Mouse (Mus musculus) gastrocnemius, adult 18-20 months (tissue): ENCODE results near the gene Ogfod3. TPM values are rescaled to one million over a fixed set of nuclear protein-coding genes. Genes with fewer than 3 reads are reported as not detected.

Experiments used
- DNase-seq: peaks from one replicate; pipeline ENCODE4 v3.0.0; 2021; ENCODE audit warnings: low spot score
- total RNA-seq, 2 experiments: library from RNA; stranded (reverse); gene quantifications; 2 replicates each; pipeline ENCODE4 v1.2.3; 2021

Gene Ogfod3
- total RNA-seq, 2 experiments from 2014 or later = 12.3 TPM

- DNase-seq = no peak
Observed at GRCm38 (mm10) chr11:121200781-121201180, 3.7 kb downstream of the Ogfod3 start.

DNA sequence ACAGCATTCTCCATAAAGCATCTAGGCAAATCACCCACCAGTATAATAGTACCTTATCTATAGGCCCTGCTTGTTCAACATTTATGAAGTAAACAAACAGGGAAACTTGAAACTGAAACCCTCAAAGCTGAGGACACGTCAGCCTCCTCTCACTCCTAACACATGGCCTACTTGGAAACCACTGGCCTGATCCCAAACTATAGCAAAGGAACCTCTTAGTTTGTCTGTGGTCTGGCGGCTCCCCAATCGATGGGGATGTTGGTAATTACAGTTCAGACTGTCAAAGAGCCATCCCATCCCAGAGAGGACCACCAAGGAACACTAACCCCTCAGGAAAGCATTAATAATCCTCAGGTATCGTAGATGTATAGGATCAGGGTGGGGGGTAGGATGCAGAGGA, 4.7 kb downstream of the Ogfod3 start:
- DNase-seq = no peak

DNA sequence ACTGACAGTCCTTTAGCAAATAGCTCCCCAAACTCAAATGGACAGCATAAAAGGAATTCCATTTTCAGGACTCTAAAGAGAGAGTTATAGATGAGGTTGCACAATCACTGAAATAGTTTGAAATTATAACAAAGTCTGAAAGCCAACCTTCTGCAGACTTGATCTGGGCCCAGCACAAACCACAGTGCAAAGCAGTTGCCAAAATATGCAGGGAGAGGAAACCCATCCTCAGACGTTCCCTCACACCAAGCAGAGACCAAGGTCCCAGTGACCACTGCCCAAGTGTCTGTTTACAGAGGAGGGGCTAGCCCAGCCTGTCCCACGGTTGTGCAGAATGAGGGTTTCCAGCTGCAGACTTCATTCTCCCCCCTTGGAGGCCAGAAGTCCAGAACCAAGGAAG, 5.9 kb downstream of the Ogfod3 start:
- no peak for DNase-seq

- DNase-seq = no peak
Observed at GRCm38 (mm10) chr11:121193415-121193814, 11.1 kb downstream of the Ogfod3 start.

DNA sequence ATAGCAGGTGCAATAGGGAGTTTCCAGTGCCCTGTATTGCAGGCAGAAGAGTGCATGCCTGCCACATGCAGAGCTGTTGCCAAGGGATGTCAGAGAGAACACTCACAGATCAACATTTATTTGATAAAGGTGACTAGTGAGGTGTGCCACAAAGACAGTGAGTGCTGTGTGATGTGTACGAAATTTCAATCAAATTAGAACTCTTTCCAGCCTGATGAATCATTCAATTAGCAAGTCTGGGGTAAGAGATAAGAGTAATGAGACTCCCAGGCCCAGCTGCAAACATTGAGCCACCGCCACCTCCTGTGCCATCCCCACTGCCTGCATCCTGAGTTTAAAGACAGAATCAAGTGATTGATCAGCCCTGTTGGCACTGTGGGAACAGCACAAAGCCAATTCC, 11.8 kb downstream of the Ogfod3 start:
- DNase-seq = no peak

GRCm38 (mm10) chr11:121189681-121190080, 14.8 kb downstream of the Ogfod3 start:
- DNase-seq = peak; percentile 64

DNA sequence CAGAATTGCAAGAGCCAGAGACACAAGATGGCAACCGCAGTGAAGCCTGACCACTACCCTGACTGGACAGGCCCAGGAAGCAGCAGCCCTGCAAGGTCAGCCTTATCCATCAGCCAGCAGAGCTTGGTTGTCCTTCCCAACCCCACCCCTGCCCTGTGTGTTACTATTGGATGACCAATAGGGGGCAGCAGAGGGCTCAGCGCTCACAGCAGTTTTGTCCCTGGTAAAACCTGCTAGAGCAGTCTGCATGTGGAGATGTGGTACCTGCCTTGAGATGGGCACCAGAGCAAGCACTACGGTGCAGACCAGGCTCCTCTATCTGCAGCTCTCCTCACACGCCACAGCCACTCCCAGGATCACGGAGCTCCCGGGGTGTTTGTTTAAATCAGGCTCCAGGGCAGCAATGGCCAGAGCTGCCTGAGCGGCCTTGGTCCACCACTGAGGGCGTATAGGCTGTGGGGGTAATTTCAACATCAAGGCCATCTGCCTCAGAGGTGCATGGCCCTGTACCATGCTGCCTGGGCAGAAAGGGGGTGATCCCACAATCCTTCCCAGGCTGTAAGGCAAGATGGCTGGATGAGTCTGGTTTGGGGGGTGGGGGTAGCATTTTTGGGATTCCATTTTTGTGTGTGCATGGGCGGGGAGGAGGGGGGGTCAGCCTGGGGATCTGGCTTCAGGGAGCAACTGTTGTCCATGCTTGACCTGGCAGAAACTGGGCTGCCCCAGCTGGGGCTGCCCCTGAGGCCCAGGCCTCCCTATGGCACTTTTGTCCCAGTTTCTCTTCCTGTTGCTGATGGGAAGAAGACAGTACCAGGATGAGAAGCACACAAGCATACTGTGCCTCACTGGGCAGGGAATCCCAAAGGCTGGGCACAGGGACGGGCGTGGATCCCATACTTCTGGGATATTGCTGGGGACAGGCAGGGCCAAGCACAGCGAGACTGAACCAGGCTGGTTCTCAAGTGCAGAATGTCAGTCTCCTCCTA, 27.9 kb downstream of the Ogfod3 start:
- DNase-seq = peak; percentile 57

DNA sequence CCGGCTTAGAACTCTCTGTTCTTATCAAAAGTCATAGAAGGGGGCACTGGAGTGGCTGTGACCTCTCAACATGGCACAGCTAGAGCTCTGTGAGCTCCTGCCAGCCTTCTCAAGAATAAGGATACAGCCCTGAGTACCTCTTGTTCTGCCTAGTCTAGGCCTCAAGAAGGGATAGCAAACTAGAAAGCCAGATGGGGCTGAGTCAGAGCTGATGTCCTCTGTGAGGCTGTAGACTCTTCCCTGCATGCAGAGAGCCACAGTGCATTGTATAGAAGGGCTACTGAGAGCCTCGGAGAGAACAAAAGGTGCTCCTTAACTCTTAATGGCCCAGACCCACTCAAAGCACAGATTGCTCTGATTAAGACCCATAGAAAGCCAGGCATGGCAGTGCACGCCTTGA, 30.3 kb downstream of the Ogfod3 start:
- no peak for DNase-seq

- DNase-seq = peak; percentile 58
Observed at GRCm38 (mm10) chr11:121173203-121173602, 31.3 kb downstream of the Ogfod3 start.

DNA sequence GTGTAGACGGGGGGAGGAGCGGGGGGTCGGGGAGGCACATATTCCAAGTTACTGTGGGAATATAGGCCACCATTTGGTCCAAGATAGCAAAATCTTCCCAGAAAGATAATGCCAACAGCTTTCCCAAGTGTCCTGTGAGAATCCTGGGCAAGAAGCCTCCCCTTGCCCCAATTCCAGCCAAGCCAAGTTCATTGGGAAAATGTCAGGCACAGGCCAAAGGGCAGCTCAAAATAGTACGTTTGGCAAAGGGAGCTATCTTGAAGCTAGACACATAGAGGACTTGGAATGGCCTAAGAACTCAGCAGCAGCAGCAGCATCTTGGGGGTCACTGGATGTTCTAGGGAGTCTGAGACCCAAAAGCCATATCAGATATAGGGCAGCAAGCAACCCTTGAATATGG, 40.8 kb downstream of the Ogfod3 start:
- DNase-seq = peak; percentile 51

DNA sequence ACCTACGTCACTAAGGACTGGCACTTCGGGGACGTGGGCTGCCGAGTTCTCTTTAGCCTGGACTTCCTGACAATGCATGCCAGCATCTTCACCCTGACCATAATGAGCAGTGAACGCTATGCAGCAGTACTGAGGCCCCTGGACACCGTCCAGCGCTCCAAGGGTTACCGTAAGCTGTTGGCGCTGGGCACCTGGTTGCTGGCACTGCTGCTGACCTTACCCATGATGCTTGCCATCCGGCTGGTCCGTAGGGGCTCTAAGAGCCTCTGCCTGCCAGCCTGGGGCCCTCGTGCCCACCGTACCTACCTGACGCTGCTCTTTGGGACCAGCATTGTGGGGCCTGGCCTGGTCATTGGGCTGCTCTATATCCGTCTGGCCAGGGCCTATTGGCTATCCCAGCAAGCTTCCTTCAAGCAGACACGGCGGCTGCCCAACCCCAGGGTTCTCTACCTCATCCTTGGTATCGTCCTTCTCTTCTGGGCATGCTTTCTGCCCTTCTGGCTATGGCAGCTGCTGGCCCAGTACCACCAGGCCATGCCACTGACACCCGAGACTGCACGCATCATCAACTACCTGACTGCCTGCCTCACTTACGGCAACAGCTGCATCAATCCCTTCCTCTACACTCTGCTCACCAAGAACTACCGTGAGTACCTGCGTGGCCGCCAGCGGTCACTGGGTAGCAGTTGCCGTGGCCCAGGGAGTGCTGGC, 43.7 kb downstream of the Ogfod3 start:
- peak; percentile 82 for DNase-seq

GRCm38 (mm10) chr11:121159971-121160370, 44.5 kb downstream of the Ogfod3 start, which contains the start of gene Uts2r:
Gene Uts2r (plus strand): TSS chr11:121160271.
- no peak for DNase-seq

- DNase-seq = peak; percentile 84
Observed at GRCm38 (mm10) chr11:121156411-121156891, 48.1 kb downstream of the Ogfod3 start.

DNA sequence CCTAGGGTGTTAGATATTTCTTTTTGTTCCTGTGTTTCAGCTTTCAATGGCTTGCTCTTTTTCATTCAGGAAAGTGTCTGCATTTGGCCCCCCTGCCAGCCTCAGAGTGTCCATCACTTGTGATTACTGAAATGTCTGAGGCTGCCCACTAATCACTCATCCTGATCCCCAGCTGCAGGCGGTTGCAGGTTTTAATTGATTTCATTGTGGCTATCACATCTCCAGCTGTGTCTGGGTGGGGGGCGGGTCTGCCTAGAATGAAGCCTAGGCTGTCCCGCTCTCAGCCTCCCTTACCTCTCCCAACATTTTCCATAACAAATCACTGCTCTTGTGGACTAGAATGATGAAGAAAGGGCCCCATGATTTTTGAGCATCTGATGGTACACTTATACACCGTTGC, 50.3 kb downstream of the Ogfod3 start:
- no peak for DNase-seq

DNA sequence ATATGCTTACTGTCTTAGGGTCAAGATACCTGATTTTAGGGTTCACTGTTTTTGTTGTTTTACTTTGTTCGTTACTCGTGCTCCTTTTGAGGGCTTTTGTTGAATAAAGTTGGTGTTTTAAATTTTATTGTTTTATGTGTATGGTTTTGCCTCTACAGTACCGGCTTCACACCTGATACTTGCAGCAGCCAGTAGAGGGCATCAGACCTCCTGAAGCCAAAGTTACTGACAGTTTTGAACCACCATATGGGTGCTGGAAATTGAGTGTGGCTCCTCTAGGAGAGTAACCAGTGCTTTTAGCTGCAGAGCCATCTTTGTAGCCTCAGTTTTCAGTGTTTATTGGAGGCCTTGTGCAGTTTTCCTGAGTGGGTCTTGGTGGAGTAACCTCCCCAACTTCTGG, 56.3 kb downstream of the Ogfod3 start:
- no peak for DNase-seq

- DNase-seq = no peak
Observed at GRCm38 (mm10) chr11:121145865-121146264, 58.6 kb downstream of the Ogfod3 start, which contains the start of gene Tex19.1. Gene Tex19.1 (plus strand): TSS chr11:121146143.

- DNase-seq = no peak
Observed at GRCm38 (mm10) chr11:121143325-121144015, 61.0 kb downstream of the Ogfod3 start.

- peak; percentile 17 for DNase-seq
Observed at GRCm38 (mm10) chr11:121138732-121139131, 65.8 kb downstream of the Ogfod3 start.

DNA sequence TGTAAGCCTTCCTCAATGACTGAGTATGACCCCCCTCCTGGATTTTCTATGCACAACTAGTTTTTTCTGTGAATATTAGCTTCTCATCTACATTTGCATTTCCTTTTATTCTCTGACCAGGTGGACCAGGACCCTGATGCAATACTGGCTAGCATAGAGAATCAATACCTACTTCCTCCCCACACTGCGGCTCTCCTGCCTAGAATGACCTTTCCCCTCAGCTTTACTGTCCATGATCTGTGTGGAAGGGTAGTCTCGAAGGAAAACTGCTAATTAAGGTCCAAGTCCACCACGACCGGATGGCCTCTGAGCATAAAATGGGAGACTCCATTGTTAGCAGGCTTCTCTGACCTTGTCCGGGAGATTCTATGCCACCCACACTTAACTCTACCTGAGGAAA, 66.8 kb downstream of the Ogfod3 start:
- no peak for DNase-seq

DNA sequence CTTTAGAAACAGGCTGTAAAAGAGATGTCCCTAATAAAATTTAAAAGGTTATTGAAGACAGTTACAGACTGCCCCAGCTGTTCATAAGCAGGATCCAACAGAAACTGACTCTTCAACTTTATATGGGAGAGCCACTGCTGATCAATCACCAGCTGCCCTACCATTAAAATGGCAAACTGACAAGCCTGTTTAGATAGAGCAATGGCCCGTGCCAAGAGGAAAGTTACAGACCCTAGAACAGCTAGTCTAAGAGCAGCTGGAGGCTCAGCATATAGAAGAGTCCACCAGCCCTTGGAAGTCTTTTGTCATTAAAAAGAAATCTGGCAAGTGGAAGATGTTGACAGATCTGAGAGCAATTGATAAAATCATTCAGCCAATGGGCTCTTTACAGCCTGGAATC, 69.9 kb downstream of the Ogfod3 start:
- no peak for DNase-seq

DNA sequence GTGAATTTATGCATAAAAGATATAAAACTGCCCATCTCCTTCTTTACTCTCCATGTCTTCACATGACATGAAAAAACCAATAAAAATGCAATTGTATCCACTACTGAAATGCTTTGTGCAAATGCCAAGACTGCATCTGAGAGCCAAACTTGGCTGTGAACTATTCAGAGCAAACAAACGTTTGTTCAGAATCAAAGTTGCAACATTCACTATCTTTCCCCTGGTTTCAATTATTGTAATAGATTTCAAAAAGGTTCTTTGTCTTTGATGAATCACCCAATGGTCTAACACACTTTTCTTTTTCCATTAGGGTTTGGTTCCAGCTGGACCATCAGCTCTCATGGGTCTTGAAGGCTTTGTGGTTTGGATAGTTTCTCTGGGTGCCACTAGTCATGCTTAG, 74.9 kb downstream of the Ogfod3 start:
- DNase-seq = no peak
